Mouse (Mus musculus): ENCODE results near the gene Krt31.

Gene Krt31

GRCm38 (mm10) chr11:100005905-100006304 is 44.4 kb downstream of the Krt31 start:
- DNase-seq (ENCODE audit: low spot score) = no peak

GRCm38 (mm10) chr11:100004846-100005245 is 45.5 kb downstream of the Krt31 start:
- DNase-seq (ENCODE audit: low spot score) = no peak

- no peak for DNase-seq (ENCODE audit: low spot score)
Observed at GRCm38 (mm10) chr11:99999091-99999490, 51.3 kb downstream of the Krt31 start.
